Mouse (Mus musculus) liver, adult 2 months (tissue): ENCODE results near the gene Rtl8c. TPM values are rescaled to one million over a fixed set of nuclear protein-coding genes. Genes with fewer than 3 reads are reported as not detected.
"Not testable (repeated sequence)": the region's sequence is repeated elsewhere in the genome, so short reads cannot be mapped to it uniquely, and the experiment has no call there.

ENCODE experiments used
- DNase-seq: peaks from one replicate; pipeline ENCODE4 v3.0.0-alpha.2; 2011; ENCODE audit warnings: low read depth, low spot score; ENCODE audit errors: extremely low read depth
- H3K27ac ChIP-seq: fragments of 200-500 bp; replicated peaks from 2 replicates; pipeline ENCODE4 v1.5.1; 2012; ENCODE audit warnings: low read depth, mild to moderate bottlenecking, control low read depth, inconsistent platforms, low read length; ENCODE audit not compliant: insufficient read depth
- H3K27me3 ChIP-seq: fragments of 200-500 bp; 2 replicates; pipeline ENCODE4 v1.6.1; 2012; ENCODE audit warnings: mild to moderate bottlenecking, moderate library complexity, low read length, inconsistent platforms; ENCODE audit not compliant: control insufficient read depth, insufficient read depth
- H3K36me3 ChIP-seq: fragments of 200-500 bp; 2 replicates; pipeline ENCODE4 v1.6.1; 2012; ENCODE audit warnings: low read length, inconsistent platforms; ENCODE audit not compliant: control insufficient read depth, insufficient read depth
- H3K4me1 ChIP-seq: fragments of 200-500 bp; 2 replicates; pipeline ENCODE4 v1.6.1; 2011; ENCODE audit warnings: low read length; ENCODE audit not compliant: control insufficient read depth, insufficient read depth
- H3K4me3 ChIP-seq: fragments of 200-500 bp; 2 replicates; pipeline ENCODE4 v1.5.1; 2011; ENCODE audit warnings: low read depth, mild to moderate bottlenecking, control low read depth, low read length, moderate library complexity; ENCODE audit not compliant: insufficient read depth
- H3K79me2 ChIP-seq: fragments of 200-500 bp; 2 replicates; pipeline ENCODE4 v1.6.1; 2012; ENCODE audit warnings: inconsistent platforms, mild to moderate bottlenecking, low read length, moderate library complexity; ENCODE audit not compliant: control insufficient read depth, insufficient read depth
- H3K9ac ChIP-seq: fragments of 200-500 bp; 2 replicates; pipeline ENCODE4 v1.6.1; 2012; ENCODE audit warnings: low read depth, mild to moderate bottlenecking, control low read depth, inconsistent platforms, low read length
- CTCF ChIP-seq: fragments of 200-500 bp; IDR thresholded peaks from 2 replicates; pipeline ENCODE4 v1.5.1; 2011; ENCODE audit warnings: low read depth, low read length, control low read depth
- POLR2A ChIP-seq: fragments of 200-500 bp; IDR thresholded peaks from 2 replicates; pipeline ENCODE4 v1.6.1; 2011; ENCODE audit warnings: low read length, control low read depth; ENCODE audit not compliant: insufficient read depth; ENCODE audit errors: extremely low read depth
- WGBS: fragments of 180-500 bp; shearing (Covaris S2); methylation state at CpG from one replicate; pipeline ENCODE4 v1.1.7; 2018; 5-methylcytosine and 5-hydroxymethylcytosine counted together
- polyA plus RNA-seq: library from polyadenylated mRNA; depleted of rRNA; stranded (reverse); fragments of >200 nt; gene quantifications from 2 replicates; pipeline ENCODE4 v1.2.3, GENCODE M21; 2012
- total RNA-seq: library from RNA; depleted of rRNA; stranded (reverse); fragments of >200 nt; gene quantifications from 2 replicates; pipeline ENCODE4 v1.2.3, GENCODE M21; 2014

Rtl8c gene
- total and polyA plus RNA-seq, 2 experiments = 1.5 TPM; not detected in 1

DNA sequence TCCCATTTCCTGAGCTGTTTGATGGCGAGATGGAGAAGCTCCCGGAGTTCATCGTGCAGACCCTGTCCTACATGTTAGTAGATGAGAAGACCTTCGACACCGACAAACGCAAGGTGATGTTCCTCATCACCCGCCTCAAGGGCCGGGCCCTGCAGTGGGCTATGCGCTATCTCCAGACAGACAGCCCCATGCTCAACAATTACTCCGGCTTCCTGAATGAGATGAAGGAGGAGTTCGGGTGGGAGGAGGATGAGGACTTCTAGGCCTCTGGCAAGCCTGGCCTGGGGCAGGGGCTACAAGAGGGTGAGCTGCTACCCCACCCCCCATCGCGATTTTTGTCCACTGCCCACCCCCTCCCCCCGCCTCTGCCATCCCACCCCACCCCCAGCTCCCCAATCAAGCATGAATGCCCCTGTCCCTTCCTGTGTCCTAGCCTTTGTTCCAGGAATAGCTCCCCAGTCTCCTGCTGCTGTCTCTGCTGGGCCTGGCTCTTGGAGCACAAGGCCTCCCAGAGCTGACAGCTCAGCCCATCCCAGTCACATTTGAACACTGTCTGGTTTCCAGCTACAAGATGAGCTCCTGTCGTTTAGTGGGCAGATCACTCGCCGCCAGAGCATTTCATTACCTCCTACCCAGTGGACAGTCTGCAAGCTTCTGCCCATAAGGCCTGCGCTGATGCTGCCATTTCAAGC, 436 bp downstream of the Rtl8c start:
- H3K27ac ChIP-seq = 0 out of 2 replicates have a peak overlapping the region, but pooled peaks have one; percentile 5
- H3K4me1 ChIP-seq = no peaks in the 10 kb centered on the region
- peak overlapping the region; percentile 5 for H3K9ac ChIP-seq
- DNase-seq = no peak
- H3K79me2 ChIP-seq = no peaks in the 10 kb centered on the region
- peak overlapping the region; percentile 44 for H3K4me3 ChIP-seq
- no peaks in the 10 kb centered on the region for H3K36me3 ChIP-seq
- TF ChIP-seq CTCF (no peak), POLR2A (no peak)
- 20% methylated on average over 15 of the region's 18 CpGs for WGBS
- H3K27me3 ChIP-seq = no peaks in the 10 kb centered on the region

DNA sequence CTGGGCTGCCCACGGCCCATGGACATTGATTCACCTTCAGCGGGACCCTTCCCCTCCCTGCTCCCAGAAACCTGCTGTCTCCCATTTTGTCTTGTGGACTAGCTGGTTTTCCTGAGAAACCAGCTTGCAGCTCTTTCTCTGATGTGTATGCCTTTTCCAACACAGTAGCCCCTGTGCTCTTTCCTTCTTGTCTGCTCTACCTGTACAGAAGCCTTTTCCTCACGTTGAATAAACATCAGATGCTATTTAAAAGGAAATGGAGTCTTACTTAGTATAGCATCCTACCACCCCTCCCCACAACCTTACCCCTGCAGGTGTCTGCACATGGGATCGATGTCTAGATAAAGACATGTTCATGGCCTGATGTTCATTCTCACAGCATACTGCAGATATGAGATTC, 1.0 kb downstream of the Rtl8c start, which contains the start of gene Gm14597:
Gene Gm14597 (minus strand): TSS at position 101 of the 400 bp plus-strand sequence.
- H3K4me1 ChIP-seq, H3K79me2 ChIP-seq, H3K27me3 ChIP-seq, DNase-seq, H3K36me3 ChIP-seq: not testable (repeated sequence)
- WGBS = 78% methylated on average over 3 of the region's 4 CpGs
- peak within 1 kb of the TSS; percentile 44 for H3K4me3 ChIP-seq
- peak within 1 kb of the TSS; percentile 5 for H3K9ac ChIP-seq
- H3K27ac ChIP-seq = 0 out of 2 replicates have a peak within 1 kb of the TSS, but pooled peaks have one; percentile 5

DNA sequence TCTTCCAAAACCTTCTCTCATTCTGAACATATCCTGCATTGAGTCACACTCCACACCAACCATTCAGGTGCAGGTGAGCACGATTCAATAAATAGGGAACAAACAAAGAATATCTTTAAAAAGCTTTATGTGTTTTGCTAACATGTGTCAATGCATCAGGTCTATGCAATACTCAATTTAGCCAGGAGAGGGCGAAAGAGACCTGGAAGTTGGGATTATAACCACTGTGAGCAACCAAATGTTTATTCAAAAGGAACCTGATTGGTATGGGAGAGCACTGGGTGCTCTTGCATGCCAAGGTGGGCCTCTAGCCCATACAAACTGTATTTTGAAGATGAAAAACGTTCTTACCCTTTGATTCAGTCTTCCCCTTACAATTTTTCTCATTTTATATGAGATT, 2.7 kb downstream of the Rtl8c start:
- 0% methylated on average over 3 of the region's 3 CpGs for WGBS
- H3K4me1 ChIP-seq = no peaks in the 10 kb centered on the region
- H3K4me3 ChIP-seq = no peak overlapping the region
- no peak overlapping the region for H3K9ac ChIP-seq
- no peak overlapping the region for H3K27ac ChIP-seq
- DNase-seq = peak; percentile 40
- TF ChIP-seq POLR2A (no peak), CTCF (peak; percentile 42)
- H3K27me3 ChIP-seq = no peaks in the 10 kb centered on the region
- no peaks in the 10 kb centered on the region for H3K36me3 ChIP-seq
- H3K79me2 ChIP-seq = no peaks in the 10 kb centered on the region

DNA sequence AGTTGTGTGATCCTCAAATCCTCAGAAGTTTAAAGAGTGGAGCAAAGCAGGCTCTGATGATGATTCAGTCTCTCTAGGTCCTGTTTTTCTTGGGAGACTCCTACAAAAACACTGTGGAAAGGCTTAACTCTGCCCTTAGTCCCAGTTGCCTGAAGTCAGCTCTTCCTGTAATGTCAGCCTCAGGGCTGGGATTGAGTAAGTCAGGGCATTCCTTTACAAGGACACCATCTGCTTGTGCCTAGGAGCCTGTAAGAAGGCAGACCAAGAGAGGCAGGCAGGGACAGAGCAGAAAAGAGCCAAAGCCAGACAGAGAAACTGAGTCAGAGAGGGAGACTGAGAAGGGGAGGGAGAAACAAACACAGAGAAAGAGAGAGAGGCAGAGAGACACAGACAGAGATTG, 3.6 kb downstream of the Rtl8c start:
- not testable (repeated sequence) for H3K4me3 ChIP-seq, H3K4me1 ChIP-seq, DNase-seq, H3K27ac ChIP-seq, H3K79me2 ChIP-seq, H3K36me3 ChIP-seq, H3K9ac ChIP-seq, H3K27me3 ChIP-seq

DNA sequence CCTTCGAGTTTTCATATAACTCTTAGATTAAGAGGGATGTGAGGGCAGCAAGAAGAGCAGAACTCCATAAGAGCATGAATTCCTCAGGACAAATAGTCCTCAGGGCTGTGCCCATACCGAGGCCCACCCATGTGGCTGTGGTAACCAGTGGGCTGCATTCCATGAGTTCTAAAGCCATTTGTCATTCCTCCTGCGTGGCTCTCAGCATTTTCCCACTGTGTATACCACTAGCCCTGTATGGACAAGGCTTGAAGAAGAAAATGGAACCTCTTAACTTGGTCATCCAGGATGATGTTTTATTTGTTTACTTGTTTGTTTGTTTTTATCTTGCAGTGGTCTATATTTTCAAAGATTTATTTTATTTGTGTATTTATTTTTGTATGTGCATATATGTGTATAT, 30.3 kb downstream of the Rtl8c start:
- H3K79me2 ChIP-seq, H3K9ac ChIP-seq, H3K36me3 ChIP-seq, H3K27me3 ChIP-seq, H3K27ac ChIP-seq, H3K4me1 ChIP-seq, H3K4me3 ChIP-seq, DNase-seq: not testable (repeated sequence)
- WGBS = 59% methylated on average over 3 of the region's 3 CpGs

DNA sequence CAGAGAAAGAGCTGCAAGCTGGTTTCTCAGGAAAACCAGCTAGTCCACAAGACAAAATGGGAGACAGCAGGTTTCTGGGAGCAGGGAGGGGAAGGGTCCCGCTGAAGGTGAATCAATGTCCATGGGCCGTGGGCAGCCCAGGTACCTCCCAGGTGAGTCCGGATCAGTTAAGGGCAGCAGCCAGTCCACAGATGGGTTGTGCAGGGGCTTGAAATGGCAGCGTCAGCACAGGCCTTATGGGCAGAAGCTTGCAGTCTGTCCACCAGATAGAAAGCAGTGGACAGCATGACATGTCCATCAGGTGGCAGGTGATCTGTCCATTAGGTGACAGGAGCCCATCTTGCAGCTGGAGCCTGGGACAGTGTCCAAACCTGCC, 34.8 kb downstream of the Rtl8c start:
- not testable (repeated sequence) for H3K27me3 ChIP-seq, H3K4me3 ChIP-seq, H3K79me2 ChIP-seq, H3K27ac ChIP-seq, H3K4me1 ChIP-seq, H3K36me3 ChIP-seq, H3K9ac ChIP-seq, DNase-seq
- WGBS = 67% methylated on average over 4 of the region's 4 CpGs

DNA sequence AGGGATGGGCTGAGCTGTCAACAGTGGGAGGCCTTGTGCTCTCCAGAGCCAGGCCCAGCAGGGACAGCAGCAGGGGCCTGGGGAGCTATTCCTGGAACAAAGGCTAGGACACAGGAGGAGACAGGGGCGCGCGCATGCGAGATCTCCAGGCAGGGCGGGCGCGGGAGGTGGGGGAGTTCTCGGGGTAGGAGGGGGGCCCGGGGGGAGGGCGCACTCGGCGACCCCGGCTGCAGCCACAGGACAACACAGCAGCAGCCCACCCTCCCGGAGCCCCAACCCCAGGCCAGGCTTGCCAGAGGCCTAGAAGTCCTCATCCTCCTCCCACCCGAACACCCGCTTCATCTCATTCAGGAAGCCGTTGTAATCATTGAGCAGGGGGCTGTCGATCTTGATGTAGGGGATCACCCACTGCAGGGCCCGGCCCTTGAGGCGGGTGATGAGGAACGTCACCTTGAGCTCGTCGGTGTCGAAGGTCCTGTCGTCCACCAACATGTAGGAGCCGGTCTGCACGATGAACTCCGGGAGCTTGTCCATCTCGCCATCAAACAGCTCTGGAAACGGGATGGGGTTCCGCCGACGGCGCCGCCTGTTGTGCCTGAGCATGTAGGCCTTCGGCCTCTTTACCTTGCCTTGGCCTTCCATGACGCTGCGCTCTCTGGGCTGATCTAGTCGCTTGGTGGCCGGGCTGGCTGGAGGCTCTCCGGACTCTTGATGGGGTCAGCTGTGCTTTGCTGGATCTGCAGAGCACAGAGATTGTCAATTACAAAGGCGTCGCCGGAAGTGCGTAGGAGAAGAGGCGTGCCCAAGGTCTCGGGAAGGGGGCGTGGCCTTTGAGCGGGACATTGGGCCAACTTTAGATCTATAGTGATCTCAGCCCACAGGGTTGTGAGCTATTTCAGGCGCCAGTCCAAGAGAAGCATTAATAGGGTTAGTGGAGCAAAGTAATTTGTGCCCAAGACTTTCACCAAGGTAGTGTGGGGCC, 35.4 kb downstream of the Rtl8c start, which contains the start of gene Rtl8a:
Gene Rtl8a (minus strand): TSS at position 703 of the 982 bp plus-strand sequence.
- H3K36me3 ChIP-seq, H3K27ac ChIP-seq, H3K9ac ChIP-seq, H3K79me2 ChIP-seq, H3K4me1 ChIP-seq, H3K27me3 ChIP-seq: not testable (repeated sequence)
- under 1% methylated on average over 12 of the region's 50 CpGs for WGBS
- peak; percentile 62 for DNase-seq
- peak within 1 kb of the TSS; percentile 54; the same call in 1 of the 2 replicates for H3K4me3 ChIP-seq
